8 mouse cellular contexts compared by ENCODE assay signal in genomic region chr6:38389671-38390070, GRCm38 (mm10). TPM values are rescaled to one million over a fixed set of nuclear protein-coding genes. Genes with fewer than 3 reads are reported as not detected.
DNase-seq lines count a peak whose midpoint lies in the region; ATAC-seq lines count a peak whose summit lies in the region.

No protein-coding gene starts in this region.

- DNase-seq in hindbrain, embryonic 11.5 days (ENCODE audit: low spot score), result peak; percentile 39
- DNase-seq in ES-CJ7 (ENCODE audit: low read depth, low spot score), result peak; percentile 68
- DNase-seq in brain, embryonic 18.5 days (ENCODE audit: low read depth, low spot score), result peak; percentile 4
- peak; percentile 36 to 48 for DNase-seq in kidney, postnatal 25 days
- DNase-seq in mesoderm, embryonic 11.5 days (ENCODE audit: low read depth, low spot score), result peak; percentile 39
- no peak for DNase-seq in ovary, postnatal 10 days (ENCODE audit: low spot score)
- no peak for DNase-seq in gastrocnemius, adult 8-10 months (ENCODE audit: low spot score in 2 of 2)

- WGBS in hindbrain, embryonic 11.5 days, result 76% methylated on average over 3 of the region's 3 CpGs
- 79% methylated on average over 3 of the region's 3 CpGs for WGBS in hindbrain, embryonic 12.5 days

- no peaks in the 10 kb centered on the region for H3K4me1 ChIP-seq in hindbrain, embryonic 11.5 days (replicated peaks; ENCODE audit: control insufficient read depth, insufficient read depth, low read length)
- no peaks in the 10 kb centered on the region for H3K4me1 ChIP-seq in hindbrain, embryonic 12.5 days

- no peak overlapping the region for H3K4me3 ChIP-seq in hindbrain, embryonic 11.5 days (ENCODE audit: low read depth, low read length)
- no peak overlapping the region for H3K4me3 ChIP-seq in hindbrain, embryonic 12.5 days

- no peak overlapping the region for H3K27ac ChIP-seq in hindbrain, embryonic 11.5 days (ENCODE audit: low read depth, low read length)
- H3K27ac ChIP-seq in hindbrain, embryonic 12.5 days, result no peak overlapping the region

- no peaks in the 10 kb centered on the region for H3K27me3 ChIP-seq in hindbrain, embryonic 11.5 days (ENCODE audit: control insufficient read depth, insufficient read depth, low read length)
- H3K27me3 ChIP-seq in hindbrain, embryonic 12.5 days, result no peaks in the 10 kb centered on the region

- no peak overlapping the region for H3K9ac ChIP-seq in hindbrain, embryonic 11.5 days (ENCODE audit: low read depth, low read length)
- no peak overlapping the region for H3K9ac ChIP-seq in hindbrain, embryonic 12.5 days

- H3K4me2 ChIP-seq in hindbrain, embryonic 11.5 days (replicated peaks; ENCODE audit: low read depth, low read length), result no peak overlapping the region
- H3K4me2 ChIP-seq in hindbrain, embryonic 12.5 days (replicated peaks), result no peak overlapping the region

- 0 out of 2 replicates have a peak, but pooled peaks cover 3% of the 10 kb centered on the region for H3K36me3 ChIP-seq in hindbrain, embryonic 11.5 days (ENCODE audit: control insufficient read depth, insufficient read depth, low read length)
- peaks cover 37% of the 10 kb centered on the region for H3K36me3 ChIP-seq in hindbrain, embryonic 12.5 days

- ATAC-seq in hindbrain, embryonic 11.5 days (ENCODE audit: low FRiP score), result no peak
- no peak for ATAC-seq in hindbrain, embryonic 12.5 days (ENCODE audit: low FRiP score)

- H3K9me3 ChIP-seq in hindbrain, embryonic 11.5 days (ENCODE audit: control insufficient read depth, low read length), result no peaks in the 10 kb centered on the region
- no peaks in the 10 kb centered on the region for H3K9me3 ChIP-seq in hindbrain, embryonic 12.5 days (replicated peaks)

RNA-seq across cellular contexts. Expression of gene Ttc26, which starts 8.4 kb away (rescaled TPM):
- 14.3 and 14.8 TPM in 2 replicates for polyA plus RNA-seq in hindbrain, embryonic 11.5 days (2014; fragmentation: Nextera tagmentation; extraction: Ambion mirVana)
- polyA plus RNA-seq in hindbrain, embryonic 12.5 days (2016; fragmentation: Nextera tagmentation; extraction: Ambion mirVana), result 12.2 and 12.7 TPM in 2 replicates
- 1 to 10 TPM in 2 of 4 experiments, under 1 TPM in 2; 0.48 to 2.7 (median 1.4) TPM for total RNA-seq in gastrocnemius, adult 8-10 months (2022)

RNA-seq across cellular contexts. Expression of gene Zc3hav1, which starts 35.3 kb away (rescaled TPM):
- 1.7 and 1.9 TPM in 2 replicates for polyA plus RNA-seq in hindbrain, embryonic 11.5 days (2014; fragmentation: Nextera tagmentation; extraction: Ambion mirVana)
- polyA plus RNA-seq in hindbrain, embryonic 12.5 days (2016; fragmentation: Nextera tagmentation; extraction: Ambion mirVana), result 1.9 and 2.3 TPM in 2 replicates
- total RNA-seq in gastrocnemius, adult 8-10 months (2022), result 1 to 10 TPM; 5.4 to 7.5 (median 6.2) TPM

RNA-seq across cellular contexts. Expression of gene Ubn2, which starts 44.1 kb away (rescaled TPM):
- polyA plus RNA-seq in hindbrain, embryonic 11.5 days (2014; fragmentation: Nextera tagmentation; extraction: Ambion mirVana), result 19.6 and 27.8 TPM in 2 replicates
- 28.0 and 29.8 TPM in 2 replicates for polyA plus RNA-seq in hindbrain, embryonic 12.5 days (2016; fragmentation: Nextera tagmentation; extraction: Ambion mirVana)
- 10 to 100 TPM; 19.7 to 25.3 (median 22.7) TPM for total RNA-seq in gastrocnemius, adult 8-10 months (2022)

Comparison
In these comparisons a context has a peak if more than half of its experiments do, and no peak if none do; other contexts are left out.
1. DNase-seq: peak in hindbrain, embryonic 11.5 days (single experiment), ES-CJ7 (single experiment), brain, embryonic 18.5 days (single experiment), kidney, postnatal 25 days (2 of 2) and mesoderm, embryonic 11.5 days (single experiment); none in ovary, postnatal 10 days (single experiment) and gastrocnemius, adult 8-10 months (0 of 2).